Mouse (Mus musculus): Measurements from ENCODE around the gene Sash1. TPM values are rescaled to one million over a fixed set of nuclear protein-coding genes. Genes with fewer than 3 reads are reported as not detected.

Gene Sash1
- total and polyA plus RNA-seq, 2 experiments = 9.6 to 21.1 TPM

DNA sequence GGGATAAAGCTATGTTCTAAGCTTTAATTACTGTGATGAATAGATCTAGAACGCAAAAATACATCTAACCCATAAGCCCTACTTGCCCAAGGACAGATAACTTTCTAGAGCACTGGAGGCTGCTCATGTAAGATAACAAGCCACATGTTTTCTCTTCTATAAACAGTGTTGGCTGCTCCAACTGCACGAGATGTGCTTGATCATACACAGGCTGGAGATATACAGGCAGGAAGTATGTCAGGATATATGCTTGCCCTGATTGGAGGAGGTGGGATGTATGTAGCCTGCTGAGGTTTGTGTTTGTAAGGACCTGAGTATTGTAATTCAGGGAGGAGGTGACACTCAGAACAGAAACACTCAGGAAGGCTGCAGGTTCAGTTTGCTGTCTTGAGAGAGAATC, 31.9 kb upstream of the Sash1 start:
- 66% methylated on average over 2 of the region's 2 CpGs for WGBS
- no peak for DNase-seq (ENCODE audit: extremely low read depth, low read depth, low spot score)
- Histone ChIP-seq H3K36me3 (ENCODE audit: control insufficient read depth, insufficient read depth, low read length) (no peaks in the 10 kb centered on the region), H3K79me2 (ENCODE audit: control insufficient read depth, insufficient read depth, low read length) (no peaks in the 10 kb centered on the region), H3K27me3 (ENCODE audit: control insufficient read depth, insufficient read depth, low read length) (no peaks in the 10 kb centered on the region), H3K27ac (replicated peaks; ENCODE audit: insufficient read depth, low read depth, low read length) (peak overlapping the region; percentile 54), H3K4me1 (ENCODE audit: control insufficient read depth, insufficient read depth, low read length) (no peaks in the 10 kb centered on the region), H3K9ac (ENCODE audit: low read depth, low read length) (no peak overlapping the region), H3K4me3 (ENCODE audit: insufficient read depth, low read depth, low read length) (no peak overlapping the region)
- TF ChIP-seq POLR2A (IDR thresholded peaks at IDR 0.05; ENCODE audit: extremely low read depth, insufficient read depth, low read length) = no peak
- TF ChIP-seq CTCF (IDR thresholded peaks at IDR 0.05; ENCODE audit: low read depth, low read length) = no peak

DNA sequence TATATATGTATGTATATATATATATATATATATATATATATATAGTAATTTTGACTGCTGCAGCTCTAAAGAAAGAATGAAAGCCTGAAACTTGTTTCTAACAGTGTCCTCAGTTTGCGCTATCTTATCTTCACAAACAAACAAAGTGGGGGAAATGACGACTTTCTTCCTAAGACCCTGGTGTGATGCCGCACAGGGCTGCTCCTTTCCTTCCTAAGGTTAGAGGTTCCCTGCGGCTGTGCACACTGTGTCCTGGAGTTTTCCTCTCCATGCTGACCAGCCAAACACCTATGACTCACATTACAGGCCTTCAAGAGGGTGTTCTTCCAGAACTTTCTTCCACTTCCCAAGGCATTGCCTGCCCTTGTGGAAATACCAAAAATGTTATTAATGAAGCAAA, 31.5 kb upstream of the Sash1 start:
- 62% methylated on average over 4 of the region's 4 CpGs for WGBS
- Histone ChIP-seq H3K79me2 (ENCODE audit: control insufficient read depth, insufficient read depth, low read length) (no peaks in the 10 kb centered on the region), H3K9ac (ENCODE audit: low read depth, low read length) (no peak overlapping the region), H3K4me3 (ENCODE audit: insufficient read depth, low read depth, low read length) (no peak overlapping the region), H3K27me3 (ENCODE audit: control insufficient read depth, insufficient read depth, low read length) (no peaks in the 10 kb centered on the region), H3K36me3 (ENCODE audit: control insufficient read depth, insufficient read depth, low read length) (no peaks in the 10 kb centered on the region), H3K4me1 (ENCODE audit: control insufficient read depth, insufficient read depth, low read length) (no peaks in the 10 kb centered on the region), H3K27ac (replicated peaks; ENCODE audit: insufficient read depth, low read depth, low read length) (no peak overlapping the region)
- DNase-seq (ENCODE audit: extremely low read depth, low read depth, low spot score) = peak; percentile 24
- TF ChIP-seq POLR2A (IDR thresholded peaks at IDR 0.05; ENCODE audit: extremely low read depth, insufficient read depth, low read length) (no peak), CTCF (IDR thresholded peaks at IDR 0.05; ENCODE audit: low read depth, low read length) (no peak)

DNA sequence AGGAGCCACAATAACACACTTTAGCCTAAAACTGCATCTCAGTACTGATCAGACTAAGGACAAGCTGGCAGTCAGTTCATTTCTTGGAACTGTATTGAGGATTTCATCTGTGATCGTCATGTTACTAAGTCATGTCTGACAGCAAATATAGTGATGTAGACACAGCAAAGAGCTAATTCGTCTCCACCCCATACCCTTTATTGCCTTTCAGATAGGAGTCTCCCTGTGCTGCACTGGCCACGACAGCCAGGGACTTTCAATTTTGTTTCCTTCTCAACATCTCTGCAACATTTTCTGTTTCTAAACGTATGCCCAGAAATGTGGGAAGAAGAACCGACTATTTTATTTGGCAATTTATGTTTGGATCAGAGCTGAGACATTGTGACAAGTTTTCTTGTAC, 29.9 kb upstream of the Sash1 start:
- no peaks in the 10 kb centered on the region for H3K27me3 ChIP-seq (ENCODE audit: control insufficient read depth, insufficient read depth, low read length)
- no peak overlapping the region for H3K9ac ChIP-seq (ENCODE audit: low read depth, low read length)
- H3K4me3 ChIP-seq (ENCODE audit: insufficient read depth, low read depth, low read length) = no peak overlapping the region
- H3K27ac ChIP-seq (replicated peaks; ENCODE audit: insufficient read depth, low read depth, low read length) = no peak overlapping the region
- DNase-seq (ENCODE audit: extremely low read depth, low read depth, low spot score) = no peak
- H3K36me3 ChIP-seq (ENCODE audit: control insufficient read depth, insufficient read depth, low read length) = no peaks in the 10 kb centered on the region
- 73% methylated on average over 5 of the region's 5 CpGs for WGBS
- TF ChIP-seq POLR2A (IDR thresholded peaks at IDR 0.05; ENCODE audit: extremely low read depth, insufficient read depth, low read length) (no peak), CTCF (IDR thresholded peaks at IDR 0.05; ENCODE audit: low read depth, low read length) (no peak)
- H3K4me1 ChIP-seq (ENCODE audit: control insufficient read depth, insufficient read depth, low read length) = peaks cover 2% of the 10 kb centered on the region
- no peaks in the 10 kb centered on the region for H3K79me2 ChIP-seq (ENCODE audit: control insufficient read depth, insufficient read depth, low read length)

DNA sequence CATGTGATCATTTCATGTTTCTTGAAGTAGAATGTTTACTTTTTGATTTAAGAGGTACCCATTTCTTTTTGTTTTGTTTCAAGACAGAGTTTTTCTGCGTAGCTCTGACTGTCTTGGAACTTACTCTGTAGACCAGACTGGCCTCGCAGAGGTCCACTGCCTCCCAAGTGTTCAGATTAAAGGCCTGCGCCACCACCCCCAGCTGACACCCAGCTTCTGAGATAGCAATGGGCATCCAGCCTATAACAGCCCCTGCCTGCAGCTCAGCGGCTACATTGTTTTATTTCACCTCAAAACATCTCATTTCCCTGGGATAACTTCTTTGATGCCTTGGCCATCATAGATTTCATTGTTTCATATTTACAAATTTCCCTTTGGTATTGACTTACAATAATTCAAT, 28.0 kb upstream of the Sash1 start:
- Histone ChIP-seq H3K9ac (ENCODE audit: low read depth, low read length) (no peak overlapping the region), H3K4me3 (ENCODE audit: insufficient read depth, low read depth, low read length) (no peak overlapping the region), H3K27me3 (ENCODE audit: control insufficient read depth, insufficient read depth, low read length) (no peaks in the 10 kb centered on the region), H3K4me1 (ENCODE audit: control insufficient read depth, insufficient read depth, low read length) (peaks cover 2% of the 10 kb centered on the region), H3K36me3 (ENCODE audit: control insufficient read depth, insufficient read depth, low read length) (no peaks in the 10 kb centered on the region), H3K79me2 (ENCODE audit: control insufficient read depth, insufficient read depth, low read length) (no peaks in the 10 kb centered on the region), H3K27ac (replicated peaks; ENCODE audit: insufficient read depth, low read depth, low read length) (no peak overlapping the region)
- DNase-seq (ENCODE audit: extremely low read depth, low read depth, low spot score) = no peak
- WGBS = 84% methylated on average over 4 of the region's 4 CpGs
- no peak for TF ChIP-seq POLR2A (IDR thresholded peaks at IDR 0.05; ENCODE audit: extremely low read depth, insufficient read depth, low read length)
- TF ChIP-seq CTCF (IDR thresholded peaks at IDR 0.05; ENCODE audit: low read depth, low read length) = no peak

DNA sequence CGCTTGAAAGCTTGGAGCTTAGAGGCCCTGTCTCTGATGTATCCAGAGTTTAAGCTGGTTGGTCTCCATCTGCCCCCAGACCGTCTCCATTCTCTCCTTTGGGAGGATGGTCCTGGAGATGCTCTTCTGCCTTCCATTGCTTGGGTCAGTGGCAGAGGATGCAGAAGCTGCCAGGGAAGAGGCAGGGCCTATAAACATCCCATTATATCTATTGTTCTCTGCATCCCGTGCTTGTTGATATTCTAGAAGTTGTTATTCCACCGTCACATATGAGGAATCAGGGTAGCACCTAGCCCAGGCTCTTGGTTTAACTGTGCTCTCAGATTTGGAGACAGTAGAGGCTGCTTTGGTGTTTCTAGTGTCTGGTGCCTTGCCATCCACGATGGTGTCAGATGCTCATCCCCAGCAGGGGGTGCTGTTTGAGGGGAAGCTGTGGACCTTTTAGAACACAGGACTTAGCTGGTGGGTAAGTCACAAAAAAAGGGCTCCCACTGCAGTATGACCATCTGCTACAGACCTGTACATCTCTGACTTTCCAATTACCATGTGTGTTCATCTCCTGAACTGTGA, 26.9 kb upstream of the Sash1 start:
- no peaks in the 10 kb centered on the region for H3K27me3 ChIP-seq (ENCODE audit: control insufficient read depth, insufficient read depth, low read length)
- 72% methylated on average over 5 of the region's 5 CpGs for WGBS
- H3K9ac ChIP-seq (ENCODE audit: low read depth, low read length) = no peak overlapping the region
- H3K79me2 ChIP-seq (ENCODE audit: control insufficient read depth, insufficient read depth, low read length) = no peaks in the 10 kb centered on the region
- H3K4me1 ChIP-seq (ENCODE audit: control insufficient read depth, insufficient read depth, low read length) = peaks cover 2% of the 10 kb centered on the region
- H3K4me3 ChIP-seq (ENCODE audit: insufficient read depth, low read depth, low read length) = no peak overlapping the region
- no peak for DNase-seq (ENCODE audit: extremely low read depth, low read depth, low spot score)
- no peaks in the 10 kb centered on the region for H3K36me3 ChIP-seq (ENCODE audit: control insufficient read depth, insufficient read depth, low read length)
- peak; percentile 76 for TF ChIP-seq CTCF (IDR thresholded peaks at IDR 0.05; ENCODE audit: low read depth, low read length)
- TF ChIP-seq POLR2A (IDR thresholded peaks at IDR 0.05; ENCODE audit: extremely low read depth, insufficient read depth, low read length) = no peak
- peak overlapping the region; percentile 24 for H3K27ac ChIP-seq (replicated peaks; ENCODE audit: insufficient read depth, low read depth, low read length)

DNA sequence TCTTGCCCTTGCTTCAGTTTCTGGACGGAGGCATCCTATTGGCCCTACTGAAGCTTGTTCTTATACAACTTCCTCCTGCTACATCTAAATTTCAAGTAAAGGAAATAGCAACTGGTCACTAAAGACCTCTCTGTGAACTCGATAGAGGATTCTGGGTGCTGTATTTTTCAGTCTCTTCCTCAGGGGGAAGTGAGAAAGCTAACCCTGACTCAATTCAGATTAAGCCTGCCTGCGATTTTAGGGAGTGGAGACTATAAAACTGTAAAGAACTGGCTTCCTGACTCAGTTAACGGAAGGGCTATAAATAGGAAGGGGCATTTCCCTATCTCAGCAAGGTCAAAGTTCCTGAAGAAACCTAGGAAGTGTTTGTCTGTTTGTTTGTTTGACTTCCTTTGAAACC, 26.3 kb upstream of the Sash1 start:
- 74% methylated on average over 4 of the region's 4 CpGs for WGBS
- Histone ChIP-seq H3K27me3 (ENCODE audit: control insufficient read depth, insufficient read depth, low read length) (no peaks in the 10 kb centered on the region), H3K9ac (ENCODE audit: low read depth, low read length) (no peak overlapping the region), H3K36me3 (ENCODE audit: control insufficient read depth, insufficient read depth, low read length) (no peaks in the 10 kb centered on the region), H3K4me3 (ENCODE audit: insufficient read depth, low read depth, low read length) (no peak overlapping the region), H3K4me1 (ENCODE audit: control insufficient read depth, insufficient read depth, low read length) (peaks cover 2% of the 10 kb centered on the region), H3K27ac (replicated peaks; ENCODE audit: insufficient read depth, low read depth, low read length) (peak overlapping the region; percentile 75), H3K79me2 (ENCODE audit: control insufficient read depth, insufficient read depth, low read length) (no peaks in the 10 kb centered on the region)
- TF ChIP-seq POLR2A (IDR thresholded peaks at IDR 0.05; ENCODE audit: extremely low read depth, insufficient read depth, low read length) = no peak
- TF ChIP-seq CTCF (IDR thresholded peaks at IDR 0.05; ENCODE audit: low read depth, low read length) = no peak
- peak; percentile 55 for DNase-seq (ENCODE audit: extremely low read depth, low read depth, low spot score)

Data from liver, adult 2 months (tissue).